10 mouse cellular contexts compared by ENCODE assay signal in the genomic region with DNA sequence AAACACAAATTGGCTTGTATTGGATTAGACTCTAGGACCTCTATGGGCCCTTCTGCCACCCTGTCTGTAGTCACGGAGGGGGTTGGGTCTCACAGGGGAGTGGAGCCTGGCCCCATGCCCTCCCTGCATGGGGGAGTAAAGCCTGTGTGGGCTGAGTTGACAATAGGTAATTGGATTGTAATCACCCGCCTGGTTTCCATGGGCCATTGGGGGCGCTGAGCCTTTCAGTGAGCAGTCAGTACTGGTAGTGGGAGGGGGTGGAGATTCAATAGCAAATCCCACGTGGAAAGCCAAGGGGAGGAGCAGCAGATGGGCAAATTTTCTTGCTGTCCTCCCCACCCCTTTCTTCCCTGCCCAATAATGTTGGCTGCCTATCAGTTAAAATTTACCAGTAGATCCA. TPM values are rescaled to one million over a fixed set of nuclear protein-coding genes. Genes with fewer than 3 reads are reported as not detected.
DNase-seq lines count a peak whose midpoint lies in the region; ATAC-seq lines count a peak whose summit lies in the region.
"Had no signal": no experiment of that assay in that cellular context is flagged by ENCODE, and none has a peak within 500 bp of the region (broad histone marks: within the 10 kb centered on the region; RNA-seq: fewer than 3 reads in every experiment).

No protein-coding gene starts in this region.

- H3K27ac ChIP-seq in hindbrain, embryonic 12.5 days = peak overlapping the region; percentile 100
- peak overlapping the region; percentile 99 for H3K27ac ChIP-seq in neural tube, embryonic 15.5 days (replicated peaks)
- no peak overlapping the region for H3K27ac ChIP-seq in intestine, embryonic 15.5 days

- H3K4me3 ChIP-seq in hindbrain, embryonic 12.5 days = no peak overlapping the region
- no peak overlapping the region for H3K4me3 ChIP-seq in neural tube, embryonic 15.5 days (replicated peaks)
- no peak overlapping the region for H3K4me3 ChIP-seq in intestine, embryonic 15.5 days (replicated peaks)

- H3K9me3 ChIP-seq in hindbrain, embryonic 12.5 days (replicated peaks) = no peaks in the 10 kb centered on the region
- H3K9me3 ChIP-seq in neural tube, embryonic 15.5 days (replicated peaks) = no peaks in the 10 kb centered on the region
- H3K9me3 ChIP-seq in intestine, embryonic 15.5 days = no peaks in the 10 kb centered on the region

- ATAC-seq in hindbrain, embryonic 12.5 days (ENCODE audit: low FRiP score) = peak; percentile 8; the same call in 1 of the 2 replicates
- no peak for ATAC-seq in neural tube, embryonic 15.5 days (ENCODE audit: low FRiP score)
- no peak for ATAC-seq in intestine, embryonic 15.5 days
- ATAC-seq in megakaryocyte, adult 5-6 weeks (ENCODE audit: poor library complexity, severe bottlenecking) = no peak

- peaks cover 42% of the 10 kb centered on the region for H3K4me1 ChIP-seq in hindbrain, embryonic 12.5 days
- H3K4me1 ChIP-seq in neural tube, embryonic 15.5 days = peaks cover 42% of the 10 kb centered on the region
- H3K4me1 ChIP-seq in intestine, embryonic 15.5 days (replicated peaks) = peaks cover 20% of the 10 kb centered on the region

- no peak overlapping the region for H3K9ac ChIP-seq in hindbrain, embryonic 12.5 days
- no peak overlapping the region for H3K9ac ChIP-seq in neural tube, embryonic 15.5 days (replicated peaks)
- H3K9ac ChIP-seq in intestine, embryonic 15.5 days = no peak overlapping the region

- H3K4me2 ChIP-seq in hindbrain, embryonic 12.5 days (replicated peaks) = 0 out of 2 replicates have a peak overlapping the region, but pooled peaks have one; percentile 4
- no peak overlapping the region for H3K4me2 ChIP-seq in neural tube, embryonic 15.5 days
- no peak overlapping the region for H3K4me2 ChIP-seq in intestine, embryonic 15.5 days (replicated peaks)

- H3K36me3 ChIP-seq in hindbrain, embryonic 12.5 days = peaks cover 24% of the 10 kb centered on the region
- peaks cover 14% of the 10 kb centered on the region for H3K36me3 ChIP-seq in neural tube, embryonic 15.5 days
- H3K36me3 ChIP-seq in intestine, embryonic 15.5 days = peaks cover 16% of the 10 kb centered on the region

- no peaks in the 10 kb centered on the region for H3K27me3 ChIP-seq in hindbrain, embryonic 12.5 days
- H3K27me3 ChIP-seq in neural tube, embryonic 15.5 days (replicated peaks) = no peaks in the 10 kb centered on the region
- no peaks in the 10 kb centered on the region for H3K27me3 ChIP-seq in intestine, embryonic 15.5 days (replicated peaks)

- intact Hi-C loops in left cerebral cortex, postnatal 4 days (cut with DNase I) = no loop called here

- DNase-seq in left cerebral cortex, postnatal 4 days = peak; percentile 77
- DNase-seq in left cerebral cortex, adult 8-10 months (ENCODE audit: low spot score in 2 of 2) = no peak
- peak; percentile 68 to 77 for DNase-seq in cerebellum, postnatal 10 days
- DNase-seq in thymus, postnatal 14 days = no peak

- WGBS in hindbrain, embryonic 12.5 days = 9% methylated on average over 4 of the region's 4 CpGs
- 13% methylated on average over 4 of the region's 4 CpGs for whole genome bisulfite sequencing in neural tube, embryonic 15.5 days
- 43% methylated on average over 4 of the region's 4 CpGs for WGBS in intestine, embryonic 15.5 days

RNA-seq across cellular contexts. Expression of a gene that starts 1.7 kb away (rescaled TPM):
- total RNA-seq in left cerebral cortex, postnatal 4 days (2021) = 100 to 1,000 TPM; 274 to 291 TPM
- total RNA-seq in left cerebral cortex, adult 8-10 months (2022) = 100 to 1,000 TPM; 115 to 129 (median 119) TPM
- 2,290 and 2,342 TPM in 2 replicates for polyA plus RNA-seq in hindbrain, embryonic 12.5 days (2016; fragmentation: Nextera tagmentation; extraction: Ambion mirVana)
- 921 and 1,163 TPM in 2 replicates for polyA plus RNA-seq in neural tube, embryonic 15.5 days (2015; fragmentation: Nextera tagmentation; extraction: Ambion mirVana)
- polyA plus RNA-seq in intestine, embryonic 15.5 days (2015; fragmentation: Nextera tagmentation; extraction: Ambion mirVana) = 1,763 and 2,086 TPM in 2 replicates
- total RNA-seq in megakaryocyte, adult 5-6 weeks (2015) = 1,486 and 1,526 TPM in 2 replicates
- 700 and 725 TPM in 2 replicates for total RNA-seq in megakaryocyte, adult 5-6 weeks (2017)

RNA-seq across cellular contexts. Expression of a gene that starts 30.5 kb away (rescaled TPM):
- 10 to 100 TPM; 49.1 to 57.1 TPM for total RNA-seq in left cerebral cortex, postnatal 4 days (2021)
- total RNA-seq in left cerebral cortex, adult 8-10 months (2022) = 10 to 100 TPM; 63.6 to 73.6 (median 68.4) TPM
- 43.1 and 44.1 TPM in 2 replicates for polyA plus RNA-seq in hindbrain, embryonic 12.5 days (2016; fragmentation: Nextera tagmentation; extraction: Ambion mirVana)
- polyA plus RNA-seq in neural tube, embryonic 15.5 days (2015; fragmentation: Nextera tagmentation; extraction: Ambion mirVana) = 47.0 and 47.4 TPM in 2 replicates
- 40.3 and 41.9 TPM in 2 replicates for polyA plus RNA-seq in intestine, embryonic 15.5 days (2015; fragmentation: Nextera tagmentation; extraction: Ambion mirVana)
- total RNA-seq in megakaryocyte, adult 5-6 weeks (2015) = 26.6 and 28.9 TPM in 2 replicates
- 17.9 and 24.0 TPM in 2 replicates for total RNA-seq in megakaryocyte, adult 5-6 weeks (2017)

RNA-seq across cellular contexts. Expression of a gene that starts 48.4 kb away (rescaled TPM):
- total RNA-seq in left cerebral cortex, postnatal 4 days (2021) = not detected
- total RNA-seq in left cerebral cortex, adult 8-10 months (2022) = not detected
- 1.4 TPM in 2 replicates for polyA plus RNA-seq in hindbrain, embryonic 12.5 days (2016; fragmentation: Nextera tagmentation; extraction: Ambion mirVana)
- polyA plus RNA-seq in neural tube, embryonic 15.5 days (2015; fragmentation: Nextera tagmentation; extraction: Ambion mirVana) = 0.19 and 0.37 TPM in 2 replicates
- 0.05 and 0.10 TPM in 2 replicates for polyA plus RNA-seq in intestine, embryonic 15.5 days (2015; fragmentation: Nextera tagmentation; extraction: Ambion mirVana)
- total RNA-seq in megakaryocyte, adult 5-6 weeks (2015) = 4.8 TPM in 2 replicates
- 30.8 and 36.5 TPM in 2 replicates for total RNA-seq in megakaryocyte, adult 5-6 weeks (2017)
- total RNA-seq: heart, adult 8-10 months had no signal
- polyA plus RNA-seq: large intestine, adult 2 months had no signal

Comparison
In these comparisons a context has a peak if more than half of its experiments do, and no peak if none do; other contexts are left out.
1. DNase-seq: peak in left cerebral cortex, postnatal 4 days (single experiment) and cerebellum, postnatal 10 days (2 of 2); none in left cerebral cortex, adult 8-10 months (0 of 2) and thymus, postnatal 14 days (single experiment).
2. RNA of a gene that starts 48.4 kb away (total RNA-seq): 4.8 to 36.5 TPM in megakaryocyte, adult 5-6 weeks; not detected in left cerebral cortex, postnatal 4 days and not detected in left cerebral cortex, adult 8-10 months; every median in the first group is over 4 times any median in the second.